Comparison of ENCODE assay signal across 17 mouse cellular contexts in genomic region chr15:54050711-54051110, GRCm38 (mm10).
DNase-seq lines count a peak whose midpoint lies in the region.
"Had no signal": no experiment of that assay in that cellular context is flagged by ENCODE, and none has a peak within 500 bp of the region (broad histone marks: within the 10 kb centered on the region; RNA-seq: fewer than 3 reads in every experiment).

No protein-coding gene starts in this region.

- peak; percentile 62 to 77 for DNase-seq in cerebellum, postnatal 10 days
- DNase-seq in cerebellum, adult 11-12 months: no peak
- peak; percentile 63 to 76 for DNase-seq in cerebellum, postnatal 14 days
- no peak for DNase-seq in cerebellum, adult 9-10 months
- DNase-seq in cerebellum, postnatal 25 days: peak; percentile 27 to 30
- no peak for DNase-seq in cerebellum, adult 9-11 months
- DNase-seq in brain, adult 2 months (ENCODE audit: low read depth, low spot score): peak; percentile 7
- DNase-seq in adrenal gland, adult 2 months: no peak
- DNase-seq: adrenal gland, adult 8-10 months; adrenal gland, postnatal 10 days; adrenal gland, postnatal 14 days; adrenal gland, postnatal 25 days; adrenal gland, postnatal 36 days; B cell, adult 2 months; cerebellum, adult 11 months; cerebellum, adult 18-20 months; cerebellum, adult 8-10 months had no signal

Comparison
In these comparisons a context has a peak if more than half of its experiments do, and no peak if none do; other contexts are left out.
1. DNase-seq: peak in cerebellum, postnatal 10 days (2 of 2), cerebellum, postnatal 14 days (2 of 2), cerebellum, postnatal 25 days (2 of 2) and brain, adult 2 months (single experiment); none in cerebellum, adult 11-12 months (single experiment), cerebellum, adult 9-10 months (single experiment), cerebellum, adult 9-11 months (single experiment) and adrenal gland, adult 2 months (single experiment).